Mouse (Mus musculus) common myeloid progenitor, adult 5-6 weeks (primary cell): ENCODE data around the gene Olfr681. TPM values are rescaled to one million over a fixed set of nuclear protein-coding genes. Genes with fewer than 3 reads are reported as not detected.
"Not testable (repeated sequence)": the region's sequence is repeated elsewhere in the genome, so short reads cannot be mapped to it uniquely, and the experiment has no call there.

ENCODE experiments used
- ATAC-seq: replicated peaks from 2 replicates; pipeline ENCODE4 v1.8.0; 2016; ENCODE audit warnings: low read depth, mild to moderate bottlenecking, moderate TSS enrichment, inconsistent platforms; ENCODE audit not compliant: poor library complexity, severe bottlenecking
- total RNA-seq: library from RNA; stranded (forward); fragments of 200-1000, 187-1606 nt; gene quantifications from 2 replicates; pipeline ENCODE4 v1.2.3, GENCODE M21; 2017

Olfr681 gene
- total RNA-seq: not detected in 2 replicates

DNA sequence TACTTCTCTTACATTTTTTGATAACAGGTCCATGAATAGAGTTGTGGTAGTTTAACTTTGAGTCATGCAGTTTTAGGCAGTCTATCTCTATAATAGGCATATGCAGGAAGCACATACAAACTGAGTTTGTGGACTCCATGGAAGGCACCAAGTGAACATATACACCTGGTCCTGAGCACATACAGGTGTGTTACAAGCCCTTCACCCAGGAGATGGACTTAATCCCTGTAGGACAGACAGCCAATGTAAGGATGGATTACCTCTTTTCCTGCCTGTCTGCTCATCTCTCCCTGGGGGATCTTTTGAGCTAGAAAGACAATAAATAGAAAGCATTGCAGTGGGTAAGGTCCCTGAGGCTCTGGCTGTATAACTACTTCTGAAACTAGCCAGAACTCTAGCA, at the start of gene Olfr681:
Gene Olfr681, plus strand, starts transcription at position 301 of the 400 bp plus-strand sequence.
- no peak for ATAC-seq

DNA sequence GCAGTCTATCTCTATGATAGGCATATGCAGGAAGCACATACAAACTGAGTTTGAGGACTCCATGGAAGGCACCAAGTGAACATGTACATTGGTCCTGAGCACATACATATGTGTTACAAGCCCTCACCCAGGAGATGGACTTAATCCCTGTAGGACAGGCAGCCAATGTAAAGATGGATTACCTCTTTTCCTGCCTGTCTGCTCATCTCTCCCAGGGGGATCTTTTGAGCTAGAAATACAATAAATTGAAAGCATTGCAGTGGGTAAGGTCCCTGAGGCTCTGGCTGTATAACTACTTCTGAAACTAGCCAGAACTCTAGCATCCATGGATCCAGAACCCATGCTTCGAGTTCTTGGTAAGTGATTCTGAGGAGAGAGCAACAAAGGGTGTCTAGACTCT, 35.7 kb upstream of the Olfr681 start, which contains the start of gene Olfr679:
Gene Olfr679, plus strand, starts transcription at position 301 of the 400 bp plus-strand sequence.
- no peak for ATAC-seq

DNA sequence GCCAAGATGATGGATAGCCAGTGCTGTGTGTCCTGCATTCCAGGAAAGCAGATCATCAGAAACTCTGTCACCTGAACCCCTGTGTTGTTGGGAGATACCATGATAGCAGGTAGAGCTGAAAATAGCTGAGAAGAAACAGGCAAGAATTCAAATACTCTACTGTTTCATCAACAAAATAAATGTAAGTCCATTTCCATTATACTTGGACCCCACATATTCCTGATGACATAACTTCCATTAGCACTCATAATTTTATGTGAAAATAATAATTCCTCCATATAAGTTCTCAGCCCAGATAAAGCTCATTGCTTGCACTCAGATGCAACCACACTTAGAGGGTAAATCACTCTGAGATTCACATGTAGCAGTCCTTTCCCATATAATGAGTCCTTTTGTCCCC, 23.9 kb upstream of the Olfr681 start, which contains the start of gene Olfr680-ps1:
Gene Olfr680-ps1, minus strand, starts transcription at position 101 of the 400 bp plus-strand sequence.
- not testable (repeated sequence) for ATAC-seq

DNA sequence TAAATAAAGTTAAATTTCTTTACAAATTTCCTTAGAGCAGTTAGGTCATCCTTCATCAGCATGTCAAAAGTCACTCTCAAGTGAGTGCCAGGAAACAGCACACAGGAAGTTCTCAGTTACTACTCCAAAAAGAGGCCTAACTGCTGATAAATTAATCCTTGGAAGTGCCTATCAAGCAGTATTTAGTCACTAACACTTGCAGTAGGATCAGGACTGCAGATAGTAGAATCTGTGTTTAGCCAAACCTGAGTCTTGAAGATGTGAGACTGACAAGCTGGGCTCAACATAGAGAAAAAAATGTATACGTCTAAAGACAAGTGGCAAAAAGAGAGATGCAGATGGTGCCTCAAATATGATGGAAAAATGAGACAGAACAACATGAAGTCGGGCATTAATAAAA, 24.6 kb downstream of the Olfr681 start:
- no peak for ATAC-seq

DNA sequence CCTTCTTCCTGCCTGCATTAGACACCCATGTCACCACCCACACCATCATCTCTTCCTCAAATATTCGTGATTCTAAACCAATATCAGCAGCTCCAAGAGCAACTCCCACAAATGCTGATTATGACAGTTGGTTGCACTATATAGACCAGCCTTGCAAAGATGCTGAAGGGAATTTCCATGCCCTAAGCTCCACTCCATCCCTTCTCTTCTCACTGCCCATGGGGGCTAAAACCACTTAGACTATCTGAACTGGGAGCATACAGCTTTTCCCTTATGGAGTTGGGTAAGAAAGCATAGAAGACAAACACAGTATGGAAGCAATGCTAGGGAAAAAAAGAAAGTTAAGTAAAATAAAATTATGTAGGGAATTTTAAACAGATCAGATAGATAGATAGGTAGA, 30.3 kb downstream of the Olfr681 start, which contains the start of gene Olfr683:
Gene Olfr683, minus strand, starts transcription at position 101 of the 400 bp plus-strand sequence.
- ATAC-seq: no peak

DNA sequence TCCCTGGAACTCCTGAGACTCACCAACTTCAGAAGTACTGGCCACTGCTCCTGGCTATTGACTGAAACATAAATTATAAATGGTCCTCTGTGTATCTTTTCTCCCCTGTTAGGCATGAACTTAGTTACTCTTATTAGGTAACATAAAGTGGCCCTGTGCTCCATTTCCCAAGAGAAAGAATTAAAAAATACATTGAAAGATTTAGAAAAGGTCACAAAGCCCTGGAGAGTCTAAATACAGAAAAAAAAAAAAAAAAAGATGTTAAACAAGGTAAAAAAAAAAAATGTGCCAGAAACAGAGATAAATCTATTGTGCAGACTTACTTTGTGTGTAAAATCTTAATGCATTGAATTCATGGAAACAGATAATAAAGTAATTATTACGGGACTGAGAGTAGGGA, 46.9 kb downstream of the Olfr681 start, which contains the start of gene Olfr684:
Gene Olfr684, minus strand, starts transcription at position 101 of the 400 bp plus-strand sequence.
- ATAC-seq: no peak

DNA sequence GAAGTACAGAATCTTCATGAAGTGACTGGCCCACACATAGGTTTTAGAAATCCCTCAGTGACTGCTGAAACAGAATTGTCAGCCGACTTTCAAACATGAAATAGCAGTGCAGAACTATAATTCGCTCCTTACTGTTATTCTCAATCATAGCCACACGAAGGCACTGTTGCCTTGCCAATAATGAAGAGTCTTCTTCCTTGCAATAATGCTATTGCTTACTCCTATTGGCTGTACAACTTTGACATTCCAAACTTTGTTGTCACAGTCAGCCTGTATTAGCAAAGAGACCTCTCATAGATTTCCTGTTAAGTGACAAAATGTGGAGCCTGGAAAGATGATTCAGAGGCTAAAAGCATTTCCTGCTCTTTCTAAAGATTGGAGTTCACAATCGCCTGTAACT, 54.1 kb downstream of the Olfr681 start:
- no peak for ATAC-seq

Other genes starting within 250 kb of the Olfr681 start
- not detected in 2 replicates for gene Olfr665, start 238.8 kb upstream of the Olfr681 start, total RNA-seq
- gene Olfr666, start 220.9 kb upstream of the Olfr681 start, total RNA-seq: not detected in 2 replicates
- not detected in 2 replicates for gene Olfr667, start 195.4 kb upstream of the Olfr681 start, total RNA-seq
- gene Olfr668, start 188.8 kb upstream of the Olfr681 start, total RNA-seq: not detected in 2 replicates
- gene Olfr669, start 182.6 kb upstream of the Olfr681 start, total RNA-seq: not detected in 2 replicates
- gene Olfr670, start 154.2 kb upstream of the Olfr681 start, total RNA-seq: not detected in 2 replicates
- gene Olfr671, start 137.7 kb upstream of the Olfr681 start, total RNA-seq: not detected in 2 replicates
- gene Olfr672, start 114.8 kb upstream of the Olfr681 start, total RNA-seq: not detected in 2 replicates
- gene Olfr675, start 88.4 kb upstream of the Olfr681 start, total RNA-seq: not detected in 2 replicates
- gene Olfr676, start 84.1 kb upstream of the Olfr681 start, total RNA-seq: not detected in 2 replicates
- gene Olfr677, start 65.5 kb upstream of the Olfr681 start, total RNA-seq: not detected in 2 replicates
- gene Olfr678, start 52.4 kb upstream of the Olfr681 start, total RNA-seq: not detected in 2 replicates
- gene Olfr679, start 35.6 kb upstream of the Olfr681 start, total RNA-seq: not detected in 2 replicates
- gene Olfr680-ps1, start 24.0 kb upstream of the Olfr681 start, total RNA-seq: not detected in 2 replicates
- gene Olfr683, start 30.2 kb downstream of the Olfr681 start, total RNA-seq: not detected in 2 replicates
- gene Olfr684, start 46.8 kb downstream of the Olfr681 start, total RNA-seq: not detected in 2 replicates
- gene Olfr685, start 69.2 kb downstream of the Olfr681 start, total RNA-seq: not detected in 2 replicates
- gene Olfr686, start 90.6 kb downstream of the Olfr681 start, total RNA-seq: not detected in 2 replicates
- not detected in 2 replicates for gene Olfr688, start 171.3 kb downstream of the Olfr681 start, total RNA-seq
- gene Olfr689, start 194.3 kb downstream of the Olfr681 start, total RNA-seq: not detected in 2 replicates
- gene Olfr690, start 217.3 kb downstream of the Olfr681 start, total RNA-seq: not detected in 2 replicates
- gene Olfr691, start 225.4 kb downstream of the Olfr681 start, total RNA-seq: not detected in 2 replicates